Mouse (Mus musculus) myocyte (in vitro differentiated cells): ENCODE results near the gene Spic.

Experiments used
- CEBPB ChIP-seq: IDR thresholded peaks from 2 replicates; pipeline ENCODE4 v1.6.1; 2011; ENCODE audit warnings: mild to moderate bottlenecking, moderate library complexity; ENCODE audit not compliant: poor library complexity, insufficient read depth, severe bottlenecking
- E2F4 ChIP-seq: IDR thresholded peaks from one replicate; pipeline ENCODE4 v1.6.1; 2011; ENCODE audit warnings: mild to moderate bottlenecking, control low read depth, moderate library complexity; ENCODE audit not compliant: insufficient read depth
- MAX ChIP-seq: IDR thresholded peaks from one replicate; pipeline ENCODE4 v1.6.1; 2011; ENCODE audit warnings: low read depth, mild to moderate bottlenecking, control low read depth
- MYOG ChIP-seq, 3 experiments: IDR thresholded peaks; one replicate each; pipeline ENCODE4 v1.6.1; 2011; ENCODE audit warnings: control low read depth in 2 of 3, low read depth in 2 of 3, mild to moderate bottlenecking in 2 of 3; ENCODE audit not compliant: insufficient read length in 2 of 3, control insufficient read depth in 1 of 3, insufficient read depth in 1 of 3
- POLR2A ChIP-seq: IDR thresholded peaks from one replicate; pipeline ENCODE4 v1.6.1; 2011; ENCODE audit warnings: low read depth, mild to moderate bottlenecking, control low read depth, moderate library complexity; ENCODE audit not compliant: insufficient read length
- POLR2AphosphoS2 ChIP-seq: IDR thresholded peaks from one replicate; pipeline ENCODE4 v1.6.1; 2011; ENCODE audit warnings: low read depth, control low read depth; ENCODE audit not compliant: insufficient read length
- REST ChIP-seq: IDR thresholded peaks from one replicate; pipeline ENCODE4 v1.6.1; 2011; ENCODE audit warnings: mild to moderate bottlenecking, control low read depth, moderate library complexity; ENCODE audit not compliant: insufficient read depth, insufficient read length
- TCF12 ChIP-seq: IDR thresholded peaks from one replicate; pipeline ENCODE4 v1.6.1; 2011; ENCODE audit warnings: mild to moderate bottlenecking, control low read depth; ENCODE audit not compliant: poor library complexity, insufficient read depth, severe bottlenecking
- TCF3 ChIP-seq: IDR thresholded peaks from one replicate; pipeline ENCODE4 v1.6.1; 2011; ENCODE audit warnings: low read depth, control low read depth; ENCODE audit not compliant: insufficient read length
- USF1 ChIP-seq: IDR thresholded peaks from one replicate; pipeline ENCODE4 v1.6.1; 2011; ENCODE audit warnings: low read depth, mild to moderate bottlenecking, control low read depth, moderate library complexity

- TF ChIP-seq MAX (no peak), USF1 (no peak), MYOG (IDR thresholded peaks at IDR 0.05; ENCODE audit: control insufficient read depth in 1 of 3, insufficient read depth in 1 of 3, insufficient read length in 2 of 3, low read depth in 2 of 3) (no peak), POLR2A (no peak), TCF12 (no peak), POLR2AphosphoS2 (no peak), E2F4 (no peak), CEBPB (no peak), TCF3 (no peak), REST (no peak)
These were observed 42.3 kb upstream of the Spic start for GRCm38 (mm10) chr10:88727128-88727527.
